Mouse (Mus musculus): Measurements from ENCODE around the gene Smarcc2. TPM values are rescaled to one million over a fixed set of nuclear protein-coding genes. Genes with fewer than 3 reads are reported as not detected.
A peak's percentile ranks its signal among the peaks of the same experiment; 100 is the strongest.

The Smarcc2 gene
- total and polyA plus RNA-seq, 2 experiments = 13.8 to 63.1 TPM

GRCm38 (mm10) chr10:128515044-128515443, 56.0 kb downstream of the Smarcc2 start:
- H3K4me3 ChIP-seq (ENCODE audit: insufficient read depth, low read depth, low read length) = no peak overlapping the region
- no peaks in the 10 kb centered on the region for H3K27me3 ChIP-seq (ENCODE audit: control insufficient read depth, insufficient read depth, low read length)
- DNase-seq (ENCODE audit: extremely low read depth, low read depth, low spot score) = no peak
- peaks cover 4% of the 10 kb centered on the region; the same call in 1 of the 2 replicates for H3K36me3 ChIP-seq (ENCODE audit: control insufficient read depth, insufficient read depth, low read length)
- no peaks in the 10 kb centered on the region; the same call in 1 of the 2 replicates for H3K79me2 ChIP-seq (ENCODE audit: control insufficient read depth, insufficient read depth, low read length)
- H3K9ac ChIP-seq (ENCODE audit: low read depth, low read length) = no peak overlapping the region
- H3K4me1 ChIP-seq (ENCODE audit: control insufficient read depth, insufficient read depth, low read length) = no peaks in the 10 kb centered on the region
- H3K27ac ChIP-seq (replicated peaks; ENCODE audit: insufficient read depth, low read depth, low read length) = no peak overlapping the region
- TF ChIP-seq POLR2A (IDR thresholded peaks at IDR 0.05; ENCODE audit: extremely low read depth, insufficient read depth, low read length) (no peak), CTCF (IDR thresholded peaks at IDR 0.05; ENCODE audit: low read depth, low read length) (no peak)
- WGBS = 87% methylated on average over 4 of the region's 4 CpGs

DNA sequence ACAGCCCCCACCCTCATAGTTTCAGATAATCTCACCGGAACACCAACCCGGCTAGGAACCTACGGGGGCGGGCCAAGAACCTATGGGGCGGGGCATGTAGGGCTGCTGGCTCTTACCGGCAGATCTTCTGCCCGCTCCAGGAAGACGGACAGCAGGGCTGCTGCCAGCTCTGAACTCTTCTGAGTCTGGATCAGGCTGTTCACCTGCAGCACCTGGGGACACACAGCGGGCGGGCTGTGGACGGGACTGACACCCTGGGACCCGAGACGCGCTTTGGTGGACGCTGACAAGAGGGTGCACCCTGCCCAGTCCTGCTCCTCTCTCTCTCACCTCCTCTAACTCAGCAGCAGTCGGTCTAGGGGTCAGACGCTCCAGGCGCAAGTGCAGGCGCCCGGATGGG, 57.0 kb downstream of the Smarcc2 start:
- no peak overlapping the region for H3K4me3 ChIP-seq (ENCODE audit: insufficient read depth, low read depth, low read length)
- 89% methylated on average over 20 of the region's 20 CpGs for WGBS
- no peak overlapping the region for H3K27ac ChIP-seq (replicated peaks; ENCODE audit: insufficient read depth, low read depth, low read length)
- no peak for DNase-seq (ENCODE audit: extremely low read depth, low read depth, low spot score)
- H3K36me3 ChIP-seq (ENCODE audit: control insufficient read depth, insufficient read depth, low read length) = peaks cover 4% of the 10 kb centered on the region; the same call in 1 of the 2 replicates
- H3K9ac ChIP-seq (ENCODE audit: low read depth, low read length) = no peak overlapping the region
- no peaks in the 10 kb centered on the region; the same call in 1 of the 2 replicates for H3K79me2 ChIP-seq (ENCODE audit: control insufficient read depth, insufficient read depth, low read length)
- TF ChIP-seq CTCF (IDR thresholded peaks at IDR 0.05; ENCODE audit: low read depth, low read length) (no peak), POLR2A (IDR thresholded peaks at IDR 0.05; ENCODE audit: extremely low read depth, insufficient read depth, low read length) (no peak)
- H3K27me3 ChIP-seq (ENCODE audit: control insufficient read depth, insufficient read depth, low read length) = no peaks in the 10 kb centered on the region
- no peaks in the 10 kb centered on the region for H3K4me1 ChIP-seq (ENCODE audit: control insufficient read depth, insufficient read depth, low read length)

GRCm38 (mm10) chr10:128516677-128517076, 57.6 kb downstream of the Smarcc2 start:
- H3K79me2 ChIP-seq (ENCODE audit: control insufficient read depth, insufficient read depth, low read length) = no peaks in the 10 kb centered on the region; the same call in 1 of the 2 replicates
- WGBS = 72% methylated on average over 6 of the region's 6 CpGs
- no peaks in the 10 kb centered on the region for H3K4me1 ChIP-seq (ENCODE audit: control insufficient read depth, insufficient read depth, low read length)
- H3K36me3 ChIP-seq (ENCODE audit: control insufficient read depth, insufficient read depth, low read length) = peaks cover 4% of the 10 kb centered on the region; the same call in 1 of the 2 replicates
- H3K27me3 ChIP-seq (ENCODE audit: control insufficient read depth, insufficient read depth, low read length) = no peaks in the 10 kb centered on the region
- H3K27ac ChIP-seq (replicated peaks; ENCODE audit: insufficient read depth, low read depth, low read length) = no peak overlapping the region
- no peak overlapping the region for H3K9ac ChIP-seq (ENCODE audit: low read depth, low read length)
- TF ChIP-seq POLR2A (IDR thresholded peaks at IDR 0.05; ENCODE audit: extremely low read depth, insufficient read depth, low read length) = no peak
- TF ChIP-seq CTCF (IDR thresholded peaks at IDR 0.05; ENCODE audit: low read depth, low read length) = no peak
- DNase-seq (ENCODE audit: extremely low read depth, low read depth, low spot score) = no peak
- H3K4me3 ChIP-seq (ENCODE audit: insufficient read depth, low read depth, low read length) = no peak overlapping the region

DNA sequence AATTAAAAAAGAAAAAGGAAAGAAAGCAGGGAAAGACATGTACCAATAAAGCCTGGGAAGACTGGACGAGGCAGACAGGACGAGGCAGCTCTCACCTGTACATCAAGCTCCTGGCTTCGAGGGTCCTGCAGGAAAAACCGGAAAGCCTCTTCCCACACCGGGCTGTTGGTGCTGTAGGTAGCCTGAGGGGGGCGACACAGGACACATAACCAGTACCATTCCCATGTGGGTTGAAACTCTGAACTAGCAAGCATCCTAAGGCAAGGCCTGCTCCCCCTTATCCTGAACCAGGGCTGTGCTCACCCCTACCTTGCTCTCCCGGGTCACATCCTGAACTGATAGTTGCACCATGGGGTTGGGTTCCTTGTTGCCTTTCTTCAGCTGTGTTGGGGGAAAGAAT, 59.8 kb downstream of the Smarcc2 start:
- no peak overlapping the region for H3K27ac ChIP-seq (replicated peaks; ENCODE audit: insufficient read depth, low read depth, low read length)
- no peaks in the 10 kb centered on the region for H3K27me3 ChIP-seq (ENCODE audit: control insufficient read depth, insufficient read depth, low read length)
- TF ChIP-seq POLR2A (IDR thresholded peaks at IDR 0.05; ENCODE audit: extremely low read depth, insufficient read depth, low read length) = no peak
- peak; percentile 84 for TF ChIP-seq CTCF (IDR thresholded peaks at IDR 0.05; ENCODE audit: low read depth, low read length)
- no peaks in the 10 kb centered on the region for H3K4me1 ChIP-seq (ENCODE audit: control insufficient read depth, insufficient read depth, low read length)
- no peak overlapping the region for H3K4me3 ChIP-seq (ENCODE audit: insufficient read depth, low read depth, low read length)
- DNase-seq (ENCODE audit: extremely low read depth, low read depth, low spot score) = no peak
- H3K9ac ChIP-seq (ENCODE audit: low read depth, low read length) = no peak overlapping the region
- 91% methylated on average over 7 of the region's 7 CpGs for WGBS
- H3K36me3 ChIP-seq (ENCODE audit: control insufficient read depth, insufficient read depth, low read length) = peaks cover 2% of the 10 kb centered on the region; the same call in 1 of the 2 replicates
- no peaks in the 10 kb centered on the region; the same call in 1 of the 2 replicates for H3K79me2 ChIP-seq (ENCODE audit: control insufficient read depth, insufficient read depth, low read length)

DNA sequence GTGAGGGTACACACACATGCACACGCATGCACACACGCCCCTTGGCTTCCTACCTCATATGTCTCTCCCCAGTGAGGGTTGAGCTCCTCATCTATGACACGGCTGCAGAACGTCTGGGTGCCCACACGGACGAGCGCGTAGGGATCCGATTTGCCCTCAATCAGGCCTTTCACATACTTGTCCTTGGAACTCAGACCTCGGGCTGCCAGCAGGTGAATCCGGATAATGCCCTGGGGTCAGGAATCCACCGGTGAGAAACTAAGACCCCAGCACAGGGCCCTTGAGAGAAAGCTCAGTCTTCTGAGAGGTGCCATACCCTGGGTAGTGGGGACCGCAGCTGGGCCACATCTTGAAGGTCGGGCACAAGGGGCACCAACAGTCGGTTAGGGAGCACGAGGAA, 61.5 kb downstream of the Smarcc2 start:
- Histone ChIP-seq H3K36me3 (ENCODE audit: control insufficient read depth, insufficient read depth, low read length) (no peaks in the 10 kb centered on the region; the same call in 1 of the 2 replicates), H3K4me3 (ENCODE audit: insufficient read depth, low read depth, low read length) (no peak overlapping the region), H3K79me2 (ENCODE audit: control insufficient read depth, insufficient read depth, low read length) (no peaks in the 10 kb centered on the region; the same call in 1 of the 2 replicates), H3K9ac (ENCODE audit: low read depth, low read length) (no peak overlapping the region), H3K27me3 (ENCODE audit: control insufficient read depth, insufficient read depth, low read length) (no peaks in the 10 kb centered on the region), H3K27ac (replicated peaks; ENCODE audit: insufficient read depth, low read depth, low read length) (no peak overlapping the region), H3K4me1 (ENCODE audit: control insufficient read depth, insufficient read depth, low read length) (no peaks in the 10 kb centered on the region; the same call in 1 of the 2 replicates)
- no peak for TF ChIP-seq CTCF (IDR thresholded peaks at IDR 0.05; ENCODE audit: low read depth, low read length)
- no peak for TF ChIP-seq POLR2A (IDR thresholded peaks at IDR 0.05; ENCODE audit: extremely low read depth, insufficient read depth, low read length)
- no peak for DNase-seq (ENCODE audit: extremely low read depth, low read depth, low spot score)
- whole genome bisulfite sequencing = 91% methylated on average over 16 of the region's 16 CpGs

GRCm38 (mm10) chr10:128522351-128522750, 63.3 kb downstream of the Smarcc2 start:
- no peak for DNase-seq (ENCODE audit: extremely low read depth, low read depth, low spot score)
- no peak for TF ChIP-seq CTCF (IDR thresholded peaks at IDR 0.05; ENCODE audit: low read depth, low read length)
- TF ChIP-seq POLR2A (IDR thresholded peaks at IDR 0.05; ENCODE audit: extremely low read depth, insufficient read depth, low read length) = no peak
- no peak overlapping the region for H3K9ac ChIP-seq (ENCODE audit: low read depth, low read length)
- H3K27ac ChIP-seq (replicated peaks; ENCODE audit: insufficient read depth, low read depth, low read length) = no peak overlapping the region
- no peaks in the 10 kb centered on the region for H3K79me2 ChIP-seq (ENCODE audit: control insufficient read depth, insufficient read depth, low read length)
- no peak overlapping the region for H3K4me3 ChIP-seq (ENCODE audit: insufficient read depth, low read depth, low read length)
- no peaks in the 10 kb centered on the region for H3K27me3 ChIP-seq (ENCODE audit: control insufficient read depth, insufficient read depth, low read length)
- WGBS = 90% methylated on average over 6 of the region's 6 CpGs
- no peaks in the 10 kb centered on the region; the same call in 1 of the 2 replicates for H3K36me3 ChIP-seq (ENCODE audit: control insufficient read depth, insufficient read depth, low read length)
- H3K4me1 ChIP-seq (ENCODE audit: control insufficient read depth, insufficient read depth, low read length) = no peaks in the 10 kb centered on the region; the same call in 1 of the 2 replicates
